Mouse (Mus musculus) cortical plate, adult 2 months (tissue): ENCODE data around the gene 2610301B20Rik. TPM values are rescaled to one million over a fixed set of nuclear protein-coding genes. Genes with fewer than 3 reads are reported as not detected.
A peak's percentile ranks its signal among the peaks of the same experiment; 100 is the strongest.

ENCODE experiments used
- H3K27ac ChIP-seq: fragments of 200-500 bp; 2 replicates; pipeline ENCODE4 v1.5.1; 2012; ENCODE audit warnings: low read length, control low read depth, inconsistent platforms; ENCODE audit not compliant: insufficient read depth
- H3K4me1 ChIP-seq: fragments of 200-500 bp; 2 replicates; pipeline ENCODE4 v1.6.1; 2011; ENCODE audit warnings: low read length; ENCODE audit not compliant: control insufficient read depth, insufficient read depth
- H3K4me3 ChIP-seq: fragments of 200-500 bp; 2 replicates; pipeline ENCODE4 v1.5.1; 2011; ENCODE audit warnings: mild to moderate bottlenecking, low read length, control low read depth; ENCODE audit not compliant: insufficient read depth
- CTCF ChIP-seq: fragments of 200-500 bp; IDR thresholded peaks from 2 replicates; pipeline ENCODE4 v1.5.1; 2011; ENCODE audit warnings: mild to moderate bottlenecking, control low read depth, low read length; ENCODE audit not compliant: insufficient read depth; ENCODE audit errors: extremely low read depth
- POLR2A ChIP-seq: fragments of 200-500 bp; IDR thresholded peaks from 2 replicates; pipeline ENCODE4 v1.6.1; 2011; ENCODE audit warnings: mild to moderate bottlenecking, low read length, control low read depth; ENCODE audit not compliant: insufficient read depth; ENCODE audit errors: extremely low read depth
- polyA plus RNA-seq: library from polyadenylated mRNA; depleted of rRNA; stranded (reverse); fragments of >200 nt; gene quantifications from 2 replicates; pipeline ENCODE4 v1.2.3, GENCODE M21; 2012

Gene 2610301B20Rik
- polyA plus RNA-seq, 1 experiment = 44.5 TPM

DNA sequence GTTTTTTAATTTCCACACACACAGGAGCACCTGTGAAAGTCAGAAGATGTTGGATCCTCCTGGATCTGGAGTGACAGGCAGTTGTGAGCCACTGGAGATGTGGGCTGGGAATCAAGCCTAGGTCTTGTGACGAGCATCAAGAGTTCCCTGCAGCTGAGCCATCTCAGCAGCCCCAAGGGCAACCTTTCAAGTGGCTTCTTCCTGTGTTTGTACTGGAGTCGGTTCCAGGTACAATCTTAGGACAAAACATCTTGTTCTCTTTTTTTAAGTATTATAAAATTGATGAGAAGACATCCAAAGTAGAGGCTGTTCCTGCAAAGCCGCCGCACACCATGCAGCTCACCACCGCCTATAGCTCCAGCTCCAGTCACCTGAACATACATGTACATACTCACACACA lies 2.1 kb upstream of the 2610301B20Rik start:
- Histone ChIP-seq H3K4me3 (no peak overlapping the region), H3K4me1 (peaks cover 2% of the 10 kb centered on the region; the same call in 1 of the 2 replicates), H3K27ac (no peak overlapping the region)
- TF ChIP-seq CTCF (no peak), POLR2A (no peak)

- no peak overlapping the region for H3K27ac ChIP-seq
- peaks cover 2% of the 10 kb centered on the region; the same call in 1 of the 2 replicates for H3K4me1 ChIP-seq
- peak overlapping the region; percentile 87 for H3K4me3 ChIP-seq
- TF ChIP-seq CTCF (no peak), POLR2A (no peak)
Measured at GRCm38 (mm10) chr4:10872685-10873539, 1.4 kb upstream of the 2610301B20Rik start.

DNA sequence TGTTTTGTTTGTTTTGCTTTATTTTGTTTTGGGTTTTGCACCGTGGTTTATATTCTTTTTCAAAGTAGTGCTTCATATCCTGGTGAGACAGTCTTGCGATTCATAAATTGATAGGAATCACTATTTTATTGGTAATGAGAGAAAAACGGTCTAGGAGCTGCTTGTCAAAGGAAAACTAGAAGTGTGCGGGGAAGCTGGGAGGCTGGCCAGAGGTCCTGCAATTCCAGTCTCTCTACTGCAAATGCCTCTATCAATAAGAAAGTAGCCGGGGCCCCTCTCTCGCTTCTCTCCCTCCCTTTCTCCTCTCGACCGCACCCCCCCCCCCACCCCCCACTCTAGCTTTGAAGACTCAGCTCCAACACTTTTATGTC lies 764 bp upstream of the 2610301B20Rik start:
- Histone ChIP-seq H3K4me3 (peak overlapping the region; percentile 87), H3K4me1 (peaks cover 2% of the 10 kb centered on the region; the same call in 1 of the 2 replicates), H3K27ac (no peak overlapping the region)
- TF ChIP-seq POLR2A (no peak), CTCF (no peak)

- peak overlapping the region; percentile 87 for H3K4me3 ChIP-seq
- TF ChIP-seq POLR2A (no peak), CTCF (no peak)
- H3K4me1 ChIP-seq = peaks cover 2% of the 10 kb centered on the region
- H3K27ac ChIP-seq = peak overlapping the region; percentile 94; the same call in 1 of the 2 replicates
Measured at GRCm38 (mm10) chr4:10874718-10875121, 422 bp downstream of the 2610301B20Rik start.

- no peak overlapping the region for H3K27ac ChIP-seq
- peak overlapping the region; percentile 87 for H3K4me3 ChIP-seq
- TF ChIP-seq POLR2A (0 out of 2 replicates have a peak, but pooled peaks have one; percentile 28), CTCF (no peak)
- peaks cover 2% of the 10 kb centered on the region for H3K4me1 ChIP-seq
Measured at GRCm38 (mm10) chr4:10875407-10875806, 1.1 kb downstream of the 2610301B20Rik start.

DNA sequence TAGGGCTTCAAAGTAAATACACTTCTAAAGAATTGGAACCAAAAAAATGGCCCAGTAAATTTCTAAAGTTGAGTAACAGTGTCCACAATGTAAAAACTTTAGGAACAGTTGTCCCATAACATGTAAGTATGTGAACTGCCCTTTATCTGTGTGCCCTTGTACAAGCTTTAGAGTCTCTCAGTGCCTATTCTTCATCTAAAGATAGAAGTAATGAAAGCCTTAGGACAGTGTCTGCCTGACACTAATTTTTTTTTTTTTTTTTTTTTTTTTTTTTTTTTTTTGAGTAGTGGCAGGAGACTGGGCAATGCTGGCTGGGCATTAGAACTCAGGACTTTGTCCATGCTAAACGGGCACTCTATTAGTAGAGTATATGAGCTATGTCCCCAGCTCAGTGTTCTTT lies 2.8 kb downstream of the 2610301B20Rik start:
- TF ChIP-seq CTCF = no peak
- TF ChIP-seq POLR2A = no peak
- Histone ChIP-seq H3K4me3 (no peak overlapping the region), H3K27ac (no peak overlapping the region), H3K4me1 (peaks cover 2% of the 10 kb centered on the region)

DNA sequence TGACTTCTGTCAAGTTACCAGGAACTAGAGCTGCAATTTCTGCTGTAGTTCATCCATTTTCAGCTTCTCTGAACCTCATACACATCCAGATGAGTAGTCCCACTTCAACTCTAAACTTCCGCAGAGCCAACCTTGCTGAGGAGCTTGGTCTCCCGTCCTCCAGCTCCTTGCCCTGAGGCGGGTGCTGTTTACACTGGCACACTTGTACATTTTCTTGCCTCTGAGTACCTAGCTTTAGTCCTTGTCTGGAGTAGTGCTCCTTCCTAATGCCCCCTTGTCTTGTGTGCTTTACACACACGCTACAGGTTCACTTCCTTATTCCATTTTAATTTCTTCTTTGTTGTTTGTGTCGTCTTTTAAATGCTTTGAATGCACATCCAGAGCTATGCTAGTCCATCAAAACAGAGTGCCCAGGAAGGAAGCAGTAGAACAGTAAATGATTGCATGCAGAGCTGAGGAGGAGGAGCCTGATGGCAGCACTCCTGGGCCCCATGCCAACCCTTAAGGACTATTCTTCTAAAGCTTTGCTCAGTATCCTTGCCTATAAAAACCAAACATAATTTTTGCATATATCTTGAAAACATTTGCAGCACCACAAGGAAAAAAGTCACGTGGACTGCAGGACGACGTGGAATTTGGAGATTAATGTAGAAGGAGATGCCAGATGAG lies 9.6 kb downstream of the 2610301B20Rik start:
- no peak overlapping the region for H3K4me3 ChIP-seq
- no peaks in the 10 kb centered on the region; the same call in 1 of the 2 replicates for H3K4me1 ChIP-seq
- H3K27ac ChIP-seq = no peak overlapping the region
- no peak for TF ChIP-seq POLR2A
- no peak for TF ChIP-seq CTCF

- no peak overlapping the region for H3K27ac ChIP-seq
- H3K4me1 ChIP-seq = no peaks in the 10 kb centered on the region
- no peak for TF ChIP-seq CTCF
- TF ChIP-seq POLR2A = no peak
- H3K4me3 ChIP-seq = no peak overlapping the region
Measured at GRCm38 (mm10) chr4:10888835-10889234, 14.5 kb downstream of the 2610301B20Rik start.

GRCm38 (mm10) chr4:10896262-10896661 lies 22.0 kb downstream of the 2610301B20Rik start:
- Histone ChIP-seq H3K4me3 (no peak overlapping the region), H3K27ac (no peak overlapping the region), H3K4me1 (no peaks in the 10 kb centered on the region)
- TF ChIP-seq POLR2A (no peak), CTCF (no peak)
